In genomic region chr12:40223082-40223619, GRCm38 (mm10) we compare ENCODE assay signal across 1 mouse cellular context.
A peak's percentile ranks its signal among the peaks of the same experiment; 100 is the strongest.
TF ChIP-seq lines count a peak whose summit lies in the region.

No protein-coding gene starts in this region.

TF ChIP-seq in CH12.LX, 34 proteins besides CTCF, POLR2A, EP300 and RAD21 (continued from another document):
- peak; percentile 91 for TF ChIP-seq BHLHE40 (IDR thresholded peaks at IDR 0.05; ENCODE audit: low read depth, low read length)
- no peak for TF ChIP-seq NRF1 (IDR thresholded peaks at IDR 0.05; ENCODE audit: low read depth, low read length)
- TF ChIP-seq MAX (IDR thresholded peaks at IDR 0.05; ENCODE audit: low read length) = peak; percentile 93
- 0 out of 2 replicates have a peak, but pooled peaks have one; percentile 15 for TF ChIP-seq MEF2A (IDR thresholded peaks at IDR 0.05; ENCODE audit: borderline replicate concordance, low read depth, low read length)
- peak; percentile 27; the same call in 1 of the 2 replicates for TF ChIP-seq USF2 (conservative IDR thresholded peaks at IDR 0.05; ENCODE audit: low read depth, low read length)
- TF ChIP-seq SMC3 (IDR thresholded peaks at IDR 0.05; ENCODE audit: low read depth, low read length) = no peak
- TF ChIP-seq ZMIZ1 (IDR thresholded peaks at IDR 0.05; ENCODE audit: low read depth, low read length) = peak; percentile 99
- peak; percentile 82 for TF ChIP-seq MXI1 (IDR thresholded peaks at IDR 0.05; ENCODE audit: low read depth, low read length)
- TF ChIP-seq E2F4 (IDR thresholded peaks at IDR 0.05; ENCODE audit: insufficient replicate concordance, low read depth, low read length) = no peak
- peak; percentile 97 for TF ChIP-seq POLR2AphosphoS2 (IDR thresholded peaks at IDR 0.05; ENCODE audit: low read depth, low read length)
- peak; percentile 78 for TF ChIP-seq TCF12 (IDR thresholded peaks at IDR 0.05; ENCODE audit: low read depth, low read length)
- TF ChIP-seq ELF1 (IDR thresholded peaks at IDR 0.05; ENCODE audit: low read depth, low read length) = peak; percentile 53; the same call in 1 of the 2 replicates
- TF ChIP-seq RCOR1 (conservative IDR thresholded peaks at IDR 0.05; ENCODE audit: low read depth, low read length) = no peak
- peak; percentile 67 for TF ChIP-seq SIN3A (IDR thresholded peaks at IDR 0.05; ENCODE audit: low read length)
- peak; percentile 89 for TF ChIP-seq MYC (IDR thresholded peaks at IDR 0.05; ENCODE audit: low read depth, low read length)
- TF ChIP-seq CHD1 (IDR thresholded peaks at IDR 0.05; ENCODE audit: low read depth, low read length) = no peak
- no peak for TF ChIP-seq ZNF384 (IDR thresholded peaks at IDR 0.05; ENCODE audit: low read depth, low read length)
- peak; percentile 97 for TF ChIP-seq TBP (conservative IDR thresholded peaks at IDR 0.05; ENCODE audit: low read depth, low read length)
- no peak for TF ChIP-seq UBTF (IDR thresholded peaks at IDR 0.05; ENCODE audit: low read depth, low read length)
- TF ChIP-seq HCFC1 (IDR thresholded peaks at IDR 0.05; ENCODE audit: low read depth, low read length) = peak; percentile 99
- TF ChIP-seq CHD2 (IDR thresholded peaks at IDR 0.05; ENCODE audit: low read length) = no peak
- no peak for TF ChIP-seq IRF4 (IDR thresholded peaks at IDR 0.05; ENCODE audit: low read depth, low read length)
- no peak for TF ChIP-seq JUND (conservative IDR thresholded peaks at IDR 0.05; ENCODE audit: low read depth, low read length)
- TF ChIP-seq ZC3H11A (IDR thresholded peaks at IDR 0.05; ENCODE audit: low read depth, low read length) = no peak
